Mouse (Mus musculus): ENCODE data around the gene Dcaf8. TPM values are rescaled to one million over a fixed set of nuclear protein-coding genes. Genes with fewer than 3 reads are reported as not detected.

Dcaf8 gene
- polyA plus RNA-seq, 1 experiment = 38.5 TPM

- Histone ChIP-seq H3K27ac (ENCODE audit: insufficient read depth, low read length) (no peak overlapping the region), H3K27me3 (ENCODE audit: control insufficient read depth, insufficient read depth, low read length) (no peaks in the 10 kb centered on the region), H3K4me3 (ENCODE audit: extremely low read depth, insufficient read depth, insufficient read length) (no peak overlapping the region), H3K4me1 (ENCODE audit: control insufficient read depth, insufficient read depth, insufficient read length) (no peaks in the 10 kb centered on the region), H3K36me3 (ENCODE audit: control insufficient read depth, insufficient read depth, low read length) (no peaks in the 10 kb centered on the region)
- WGBS = 85% methylated on average over 3 of the region's 3 CpGs
- TF ChIP-seq POLR2A (IDR thresholded peaks at IDR 0.05; ENCODE audit: low read depth, low read length) (no peak), CTCF (IDR thresholded peaks at IDR 0.05; ENCODE audit: extremely low read depth, insufficient read depth, insufficient read length, insufficient replicate concordance) (no peak)
- no peak for DNase-seq (ENCODE audit: low read depth in 1 of 2, low spot score in 2 of 2)
These were observed 6.4 kb upstream of the Dcaf8 start for GRCm38 (mm10) chr1:172141529-172141928.

DNA sequence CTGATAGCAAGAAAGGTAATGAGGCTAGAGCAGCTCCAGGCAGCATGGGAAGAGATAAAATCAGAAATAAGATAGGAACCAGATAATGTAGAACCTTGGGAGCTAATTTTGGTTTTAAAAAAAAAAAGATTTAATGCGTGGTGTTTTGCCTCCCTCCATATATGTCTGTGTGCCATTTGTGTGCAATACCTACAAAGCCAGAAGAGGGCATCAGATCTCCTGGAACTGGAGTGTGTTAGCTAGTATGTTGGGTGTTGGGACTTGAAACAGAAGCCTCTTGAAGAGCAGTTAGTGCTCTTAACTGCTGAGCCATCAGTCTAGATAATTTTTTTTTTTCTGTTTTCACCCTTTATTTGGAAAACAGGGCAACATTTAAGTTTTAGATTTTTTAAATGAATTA, 4.3 kb upstream of the Dcaf8 start:
- Histone ChIP-seq H3K4me1 (ENCODE audit: control insufficient read depth, insufficient read depth, insufficient read length) (no peaks in the 10 kb centered on the region), H3K36me3 (ENCODE audit: control insufficient read depth, insufficient read depth, low read length) (no peaks in the 10 kb centered on the region), H3K27me3 (ENCODE audit: control insufficient read depth, insufficient read depth, low read length) (no peaks in the 10 kb centered on the region), H3K27ac (ENCODE audit: insufficient read depth, low read length) (no peak overlapping the region), H3K4me3 (ENCODE audit: extremely low read depth, insufficient read depth, insufficient read length) (no peak overlapping the region)
- WGBS = 9% methylated on average over 1 of the region's 1 CpGs
- no peak for TF ChIP-seq CTCF (IDR thresholded peaks at IDR 0.05; ENCODE audit: extremely low read depth, insufficient read depth, insufficient read length, insufficient replicate concordance)
- no peak for TF ChIP-seq POLR2A (IDR thresholded peaks at IDR 0.05; ENCODE audit: low read depth, low read length)
- peak; percentile 50 to 60 for DNase-seq (ENCODE audit: low read depth in 1 of 2, low spot score in 2 of 2)

GRCm38 (mm10) chr1:172148279-172148954, 533 bp downstream of the Dcaf8 start:
- Histone ChIP-seq H3K27ac (ENCODE audit: insufficient read depth, low read length) (peak overlapping the region; percentile 89), H3K27me3 (ENCODE audit: control insufficient read depth, insufficient read depth, low read length) (no peaks in the 10 kb centered on the region), H3K4me3 (ENCODE audit: extremely low read depth, insufficient read depth, insufficient read length) (peak overlapping the region; percentile 90), H3K36me3 (ENCODE audit: control insufficient read depth, insufficient read depth, low read length) (peaks cover 9% of the 10 kb centered on the region), H3K4me1 (ENCODE audit: control insufficient read depth, insufficient read depth, insufficient read length) (no peaks in the 10 kb centered on the region)
- DNase-seq (ENCODE audit: low read depth in 1 of 2, low spot score in 2 of 2) = peak in 1 of 2 experiments; percentile 22
- under 1% methylated on average over 40 of the region's 40 CpGs for WGBS
- TF ChIP-seq CTCF (IDR thresholded peaks at IDR 0.05; ENCODE audit: extremely low read depth, insufficient read depth, insufficient read length, insufficient replicate concordance) (no peak), POLR2A (IDR thresholded peaks at IDR 0.05; ENCODE audit: low read depth, low read length) (no peak)

- Histone ChIP-seq H3K27me3 (ENCODE audit: control insufficient read depth, insufficient read depth, low read length) (no peaks in the 10 kb centered on the region), H3K36me3 (ENCODE audit: control insufficient read depth, insufficient read depth, low read length) (peaks cover 12% of the 10 kb centered on the region), H3K4me1 (ENCODE audit: control insufficient read depth, insufficient read depth, insufficient read length) (no peaks in the 10 kb centered on the region), H3K27ac (ENCODE audit: insufficient read depth, low read length) (peak overlapping the region; percentile 89; the same call in 1 of the 2 replicates), H3K4me3 (ENCODE audit: extremely low read depth, insufficient read depth, insufficient read length) (peak overlapping the region; percentile 90)
- TF ChIP-seq CTCF (IDR thresholded peaks at IDR 0.05; ENCODE audit: extremely low read depth, insufficient read depth, insufficient read length, insufficient replicate concordance) (no peak), POLR2A (IDR thresholded peaks at IDR 0.05; ENCODE audit: low read depth, low read length) (no peak)
- DNase-seq (ENCODE audit: low read depth in 1 of 2, low spot score in 2 of 2) = no peak
- WGBS = 3% methylated on average over 19 of the region's 19 CpGs
These were observed 1.3 kb downstream of the Dcaf8 start for GRCm38 (mm10) chr1:172148955-172149815.

GRCm38 (mm10) chr1:172154536-172154935, 6.7 kb downstream of the Dcaf8 start:
- H3K27ac ChIP-seq (ENCODE audit: insufficient read depth, low read length) = no peak overlapping the region
- no peak for DNase-seq (ENCODE audit: low read depth in 1 of 2, low spot score in 2 of 2)
- 91% methylated on average over 3 of the region's 3 CpGs for WGBS
- no peaks in the 10 kb centered on the region for H3K4me1 ChIP-seq (ENCODE audit: control insufficient read depth, insufficient read depth, insufficient read length)
- TF ChIP-seq CTCF (IDR thresholded peaks at IDR 0.05; ENCODE audit: extremely low read depth, insufficient read depth, insufficient read length, insufficient replicate concordance) (no peak), POLR2A (IDR thresholded peaks at IDR 0.05; ENCODE audit: low read depth, low read length) (no peak)
- H3K4me3 ChIP-seq (ENCODE audit: extremely low read depth, insufficient read depth, insufficient read length) = no peak overlapping the region
- H3K36me3 ChIP-seq (ENCODE audit: control insufficient read depth, insufficient read depth, low read length) = peaks cover 18% of the 10 kb centered on the region
- H3K27me3 ChIP-seq (ENCODE audit: control insufficient read depth, insufficient read depth, low read length) = no peaks in the 10 kb centered on the region

DNA sequence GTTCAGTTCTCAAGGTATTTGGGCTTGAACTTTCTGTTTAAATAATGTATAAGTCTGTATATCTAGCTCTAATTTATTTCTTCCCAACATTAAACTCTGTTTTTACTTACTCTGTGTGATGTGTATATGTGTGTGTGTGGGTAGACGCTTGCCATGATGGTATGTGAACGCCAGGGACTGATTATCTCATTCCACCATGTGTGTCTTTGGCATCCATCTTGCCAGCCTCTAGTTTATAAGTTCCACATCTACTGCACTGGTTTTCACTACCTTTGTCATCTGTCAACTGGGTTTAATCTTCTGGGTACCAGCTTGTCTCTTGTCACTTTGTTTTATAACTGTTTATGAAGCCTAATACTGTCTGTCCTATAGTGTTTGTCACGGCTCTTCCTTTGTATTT, 7.6 kb downstream of the Dcaf8 start:
- 93% methylated on average over 3 of the region's 3 CpGs for WGBS
- no peak for DNase-seq (ENCODE audit: low read depth in 1 of 2, low spot score in 2 of 2)
- TF ChIP-seq CTCF (IDR thresholded peaks at IDR 0.05; ENCODE audit: extremely low read depth, insufficient read depth, insufficient read length, insufficient replicate concordance) (no peak), POLR2A (IDR thresholded peaks at IDR 0.05; ENCODE audit: low read depth, low read length) (no peak)
- no peaks in the 10 kb centered on the region for H3K4me1 ChIP-seq (ENCODE audit: control insufficient read depth, insufficient read depth, insufficient read length)
- no peak overlapping the region for H3K4me3 ChIP-seq (ENCODE audit: extremely low read depth, insufficient read depth, insufficient read length)
- H3K27ac ChIP-seq (ENCODE audit: insufficient read depth, low read length) = no peak overlapping the region
- no peaks in the 10 kb centered on the region for H3K27me3 ChIP-seq (ENCODE audit: control insufficient read depth, insufficient read depth, low read length)
- H3K36me3 ChIP-seq (ENCODE audit: control insufficient read depth, insufficient read depth, low read length) = peaks cover 18% of the 10 kb centered on the region
